Mouse (Mus musculus) megakaryocyte, adult 5-6 weeks (primary cell): ENCODE results near the gene Hnrnpul1. TPM values are rescaled to one million over a fixed set of nuclear protein-coding genes. Genes with fewer than 3 reads are reported as not detected.

Experiments
- ATAC-seq: 2 replicates; pipeline ENCODE4 v1.8.0; 2016; ENCODE audit warnings: mild to moderate bottlenecking, inconsistent platforms; ENCODE audit not compliant: poor library complexity, severe bottlenecking
- total RNA-seq, 2 experiments: library from RNA; stranded (forward) in 1 of 2; stranded (reverse) in 1 of 2; fragments of 153-499, 151-499 nt in 1 of 2; fragments of 221-1000, 200-1000 nt in 1 of 2; gene quantifications; 2 replicates each; pipeline versions ENCODE4 v1.2.3 to v1.2.4; 2015 to 2017

Hnrnpul1 gene
- total RNA-seq, 2 experiments from 2014 or later = 121 to 134 TPM

GRCm38 (mm10) chr7:25699851-25700250 lies 54.7 kb downstream of the Hnrnpul1 start:
- no peak for ATAC-seq

GRCm38 (mm10) chr7:25694104-25694503 lies 60.5 kb downstream of the Hnrnpul1 start:
- ATAC-seq = no peak

- ATAC-seq = no peak
Observed at GRCm38 (mm10) chr7:25690051-25690450, 64.5 kb downstream of the Hnrnpul1 start.

- no peak; the same call in none of the 2 replicates for ATAC-seq
Observed at GRCm38 (mm10) chr7:25689603-25690021, 64.9 kb downstream of the Hnrnpul1 start.

- ATAC-seq = peak; percentile 65
Observed at GRCm38 (mm10) chr7:25688810-25689586, 65.6 kb downstream of the Hnrnpul1 start.

- ATAC-seq = no peak
Observed at GRCm38 (mm10) chr7:25687811-25688401, 66.7 kb downstream of the Hnrnpul1 start.

- peak; percentile 51 for ATAC-seq
Observed at GRCm38 (mm10) chr7:25686680-25687531, 67.7 kb downstream of the Hnrnpul1 start, which contains the start of gene Tgfb1. Gene Tgfb1, plus strand, starts transcription at chr7:25687002.

- ATAC-seq = no peak
Observed at GRCm38 (mm10) chr7:25685926-25686470, 68.6 kb downstream of the Hnrnpul1 start.

GRCm38 (mm10) chr7:25684659-25685058 lies 69.9 kb downstream of the Hnrnpul1 start:
- no peak for ATAC-seq

GRCm38 (mm10) chr7:25683474-25684180 lies 70.9 kb downstream of the Hnrnpul1 start:
- peak; percentile 43 for ATAC-seq

GRCm38 (mm10) chr7:25681341-25682231 lies 73.0 kb downstream of the Hnrnpul1 start:
- ATAC-seq = no peak

GRCm38 (mm10) chr7:25680514-25681258 lies 73.9 kb downstream of the Hnrnpul1 start, which contains the start of gene B9d2:
Gene B9d2, plus strand, starts transcription at chr7:25680780.
- peak; percentile 78 for ATAC-seq

GRCm38 (mm10) chr7:25679971-25680370 lies 74.6 kb downstream of the Hnrnpul1 start:
- ATAC-seq = peak; percentile 8

- ATAC-seq = no peak
Observed at GRCm38 (mm10) chr7:25677013-25677412, 77.5 kb downstream of the Hnrnpul1 start.

- ATAC-seq = no peak
Observed at GRCm38 (mm10) chr7:25676085-25676781, 78.3 kb downstream of the Hnrnpul1 start.

GRCm38 (mm10) chr7:25675405-25675804 lies 79.2 kb downstream of the Hnrnpul1 start:
- ATAC-seq = no peak

GRCm38 (mm10) chr7:25674719-25675300 lies 79.7 kb downstream of the Hnrnpul1 start, which contains the start of gene Tmem91:
Gene Tmem91, minus strand, starts transcription at chr7:25675166.
- ATAC-seq = peak; percentile 44
